Mouse (Mus musculus) erythroblast, adult 5-6 weeks (primary cell): Measurements from ENCODE around the gene Hoxc8. TPM values are rescaled to one million over a fixed set of nuclear protein-coding genes. Genes with fewer than 3 reads are reported as not detected.

Experiments
- ATAC-seq: replicated peaks from 2 replicates; pipeline ENCODE4 v1.8.0; 2016; ENCODE audit warnings: moderate number of reproducible peaks, mild to moderate bottlenecking, moderate TSS enrichment, inconsistent platforms; ENCODE audit not compliant: poor library complexity, low FRiP score, severe bottlenecking
- total RNA-seq, 2 experiments: library from RNA; stranded (forward) in 1 of 2; stranded (reverse) in 1 of 2; fragments of 150-400 nt in 1 of 2; fragments of 200-764, 138-1000 nt in 1 of 2; gene quantifications; 2 replicates each; pipeline versions ENCODE4 v1.2.3 to v1.2.4; 2015 to 2017; ENCODE audit warnings: low replicate concordance in 2 of 2

The Hoxc8 gene
- total RNA-seq, 2 experiments from 2014 or later, result not detected

GRCm38 (mm10) chr15:102980352-102980751, 10.1 kb upstream of the Hoxc8 start:
- ATAC-seq, result no peak

- no peak for ATAC-seq
These were observed 9.5 kb upstream of the Hoxc8 start for GRCm38 (mm10) chr15:102980912-102981311.

GRCm38 (mm10) chr15:102981379-102982288, 8.8 kb upstream of the Hoxc8 start:
- no peak for ATAC-seq

GRCm38 (mm10) chr15:102983716-102984115, 6.7 kb upstream of the Hoxc8 start:
- ATAC-seq, result no peak

- ATAC-seq, result no peak
These were observed 5.9 kb upstream of the Hoxc8 start for GRCm38 (mm10) chr15:102984521-102984920.

- ATAC-seq, result no peak
These were observed 5.5 kb upstream of the Hoxc8 start for GRCm38 (mm10) chr15:102984925-102985324.

GRCm38 (mm10) chr15:102987124-102987833, 3.1 kb upstream of the Hoxc8 start:
- peak; percentile 70 for ATAC-seq

- ATAC-seq, result no peak
These were observed 2.3 kb upstream of the Hoxc8 start for GRCm38 (mm10) chr15:102988078-102988477.

GRCm38 (mm10) chr15:102991782-102992181, 1.4 kb downstream of the Hoxc8 start:
- no peak for ATAC-seq

GRCm38 (mm10) chr15:102992206-102992605, 1.8 kb downstream of the Hoxc8 start:
- ATAC-seq, result no peak

- ATAC-seq, result no peak
These were observed 2.5 kb downstream of the Hoxc8 start for GRCm38 (mm10) chr15:102992863-102993262.

GRCm38 (mm10) chr15:102996548-102996947, 6.1 kb downstream of the Hoxc8 start:
- no peak for ATAC-seq

GRCm38 (mm10) chr15:102997431-102997830, 7.0 kb downstream of the Hoxc8 start:
- no peak for ATAC-seq

GRCm38 (mm10) chr15:102997939-102998355, 7.5 kb downstream of the Hoxc8 start, which contains the start of gene Hoxc6:
Gene Hoxc6, plus strand, starts transcription at chr15:102998257.
- ATAC-seq, result no peak

GRCm38 (mm10) chr15:102998608-102999182, 8.3 kb downstream of the Hoxc8 start:
- no peak for ATAC-seq

GRCm38 (mm10) chr15:102999183-102999831, 8.9 kb downstream of the Hoxc8 start:
- no peak for ATAC-seq

GRCm38 (mm10) chr15:102999955-103000354, 9.5 kb downstream of the Hoxc8 start:
- no peak for ATAC-seq

- no peak for ATAC-seq
These were observed 10.1 kb downstream of the Hoxc8 start for GRCm38 (mm10) chr15:103000501-103000901.

GRCm38 (mm10) chr15:103001370-103001769, 11.0 kb downstream of the Hoxc8 start:
- ATAC-seq, result no peak

- ATAC-seq, result no peak
These were observed 11.7 kb downstream of the Hoxc8 start for GRCm38 (mm10) chr15:103002156-103002555.
